Mouse (Mus musculus) liver, adult 2 months (tissue): ENCODE measurements around the gene Vwc2l.

Experiments used
- CTCF ChIP-seq: fragments of 200-500 bp; IDR thresholded peaks from 2 replicates; pipeline ENCODE4 v1.5.1; 2011; ENCODE audit warnings: low read depth, low read length, control low read depth
- POLR2A ChIP-seq: fragments of 200-500 bp; IDR thresholded peaks from 2 replicates; pipeline ENCODE4 v1.6.1; 2011; ENCODE audit warnings: low read length, control low read depth; ENCODE audit not compliant: insufficient read depth; ENCODE audit errors: extremely low read depth

DNA sequence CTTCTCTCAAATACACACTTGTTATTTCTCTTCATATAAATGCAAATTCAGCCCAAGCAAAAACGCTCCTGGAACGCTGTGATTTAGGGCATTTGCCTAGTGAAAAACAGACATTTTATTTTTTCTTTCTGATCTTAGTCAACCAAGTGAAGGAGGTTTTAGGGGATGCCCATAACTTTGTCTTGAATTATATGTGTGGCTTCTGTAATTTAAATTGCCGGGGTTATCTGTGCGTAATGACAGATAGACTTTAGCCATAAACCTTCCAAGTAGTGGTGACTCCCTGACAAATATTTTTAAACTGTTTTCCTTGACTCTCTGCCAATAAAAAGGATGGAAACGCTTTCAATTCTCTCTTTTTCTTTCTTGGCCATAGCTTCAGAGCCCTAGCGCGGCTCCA, 116.7 kb downstream of the Vwc2l start:
- TF ChIP-seq POLR2A (no peak), CTCF (no peak)
